Mouse (Mus musculus): ENCODE data around the gene 6030498E09Rik. TPM values are rescaled to one million over a fixed set of nuclear protein-coding genes. Genes with fewer than 3 reads are reported as not detected.

6030498E09Rik gene
- total RNA-seq (2014; rRNA removed) (not detected in 2 replicates), polyA plus RNA-seq (2012; rRNA removed) (not detected in 2 replicates)

DNA sequence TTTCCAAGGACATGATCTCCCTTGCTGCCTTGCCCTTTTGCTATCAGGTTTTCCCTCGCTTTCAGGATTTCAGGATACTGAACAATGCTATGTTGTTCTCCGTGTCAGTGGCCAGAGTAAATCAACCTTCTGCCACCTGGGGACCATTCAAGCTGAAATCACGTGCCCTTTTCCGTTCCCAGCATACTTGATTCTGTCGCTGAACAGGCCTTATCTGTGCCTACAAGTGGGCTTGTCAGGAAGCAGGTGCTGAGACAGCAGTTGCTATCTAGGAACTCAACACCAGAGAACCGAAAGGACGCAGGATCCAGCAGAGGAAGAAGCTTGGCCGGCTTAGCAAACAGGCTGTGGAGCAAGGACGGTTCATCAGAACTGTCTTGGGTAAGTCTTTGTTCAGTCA lies at the start of gene 6030498E09Rik:
Gene 6030498E09Rik (plus strand): TSS at position 194 of the 400 bp plus-strand sequence.
- Histone ChIP-seq H3K27me3 (ENCODE audit: control insufficient read depth, insufficient read depth, low read length) (no peaks in the 10 kb centered on the region), H3K36me3 (ENCODE audit: control insufficient read depth, insufficient read depth, low read length) (no peaks in the 10 kb centered on the region), H3K4me3 (ENCODE audit: insufficient read depth, low read depth, low read length) (no peak within 1 kb of the TSS; the same call in 1 of the 2 replicates), H3K27ac (replicated peaks; ENCODE audit: insufficient read depth, low read depth, low read length) (no peak within 1 kb of the TSS), H3K9ac (ENCODE audit: low read depth, low read length) (no peak within 1 kb of the TSS), H3K4me1 (ENCODE audit: control insufficient read depth, insufficient read depth, low read length) (no peaks in the 10 kb centered on the region), H3K79me2 (ENCODE audit: control insufficient read depth, insufficient read depth, low read length) (no peaks in the 10 kb centered on the region)
- no peak for DNase-seq (ENCODE audit: extremely low read depth, low read depth, low spot score)
- TF ChIP-seq CTCF (IDR thresholded peaks at IDR 0.05; ENCODE audit: low read depth, low read length) (no peak), POLR2A (IDR thresholded peaks at IDR 0.05; ENCODE audit: extremely low read depth, insufficient read depth, low read length) (no peak)
- 22% methylated on average over 9 of the region's 9 CpGs for WGBS

- WGBS: 60% methylated on average over 5 of the region's 5 CpGs
- H3K79me2 ChIP-seq (ENCODE audit: control insufficient read depth, insufficient read depth, low read length): no peaks in the 10 kb centered on the region
Measured at GRCm38 (mm10) chrX:38730081-38730480, 42.4 kb upstream of the 6030498E09Rik start.

DNA sequence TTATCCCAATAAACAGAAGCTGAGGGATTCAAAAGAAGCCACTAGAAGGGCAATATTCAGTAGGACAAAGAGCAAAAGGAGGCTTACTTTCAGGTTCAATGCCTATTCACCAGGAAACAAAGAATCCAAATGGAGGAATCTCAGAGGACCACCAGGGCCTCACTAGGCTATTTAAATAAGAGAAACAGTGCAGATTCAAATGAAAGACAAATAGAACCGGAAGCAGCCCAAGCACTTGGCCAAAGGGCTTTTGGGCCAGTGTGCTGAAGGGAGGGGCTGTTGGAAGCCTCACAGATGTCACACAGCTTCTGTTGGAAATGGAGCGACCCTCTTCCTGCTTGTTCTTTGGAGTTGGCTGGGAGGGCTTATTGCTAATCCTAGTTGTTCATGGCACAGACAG lies 41.8 kb upstream of the 6030498E09Rik start:
- no peak for TF ChIP-seq CTCF (IDR thresholded peaks at IDR 0.05; ENCODE audit: low read depth, low read length)
- TF ChIP-seq POLR2A (IDR thresholded peaks at IDR 0.05; ENCODE audit: extremely low read depth, insufficient read depth, low read length): no peak
- H3K4me1 ChIP-seq (ENCODE audit: control insufficient read depth, insufficient read depth, low read length): no peaks in the 10 kb centered on the region
- H3K36me3 ChIP-seq (ENCODE audit: control insufficient read depth, insufficient read depth, low read length): no peaks in the 10 kb centered on the region
- H3K27ac ChIP-seq (replicated peaks; ENCODE audit: insufficient read depth, low read depth, low read length): no peak overlapping the region
- WGBS: 60% methylated on average over 2 of the region's 2 CpGs
- H3K79me2 ChIP-seq (ENCODE audit: control insufficient read depth, insufficient read depth, low read length): no peaks in the 10 kb centered on the region
- no peak for DNase-seq (ENCODE audit: extremely low read depth, low read depth, low spot score)
- H3K4me3 ChIP-seq (ENCODE audit: insufficient read depth, low read depth, low read length): no peak overlapping the region
- no peaks in the 10 kb centered on the region for H3K27me3 ChIP-seq (ENCODE audit: control insufficient read depth, insufficient read depth, low read length)
- H3K9ac ChIP-seq (ENCODE audit: low read depth, low read length): no peak overlapping the region

More at GRCm38 (mm10) chrX:38730081-38730480, 42.4 kb upstream of the 6030498E09Rik start:
- Histone ChIP-seq H3K27me3 (ENCODE audit: control insufficient read depth, insufficient read depth, low read length) (no peaks in the 10 kb centered on the region), H3K27ac (replicated peaks; ENCODE audit: insufficient read depth, low read depth, low read length) (no peak overlapping the region), H3K9ac (ENCODE audit: low read depth, low read length) (no peak overlapping the region), H3K36me3 (ENCODE audit: control insufficient read depth, insufficient read depth, low read length) (no peaks in the 10 kb centered on the region), H3K4me1 (ENCODE audit: control insufficient read depth, insufficient read depth, low read length) (no peaks in the 10 kb centered on the region), H3K4me3 (ENCODE audit: insufficient read depth, low read depth, low read length) (no peak overlapping the region)
- DNase-seq (ENCODE audit: extremely low read depth, low read depth, low spot score): no peak
- TF ChIP-seq POLR2A (IDR thresholded peaks at IDR 0.05; ENCODE audit: extremely low read depth, insufficient read depth, low read length): no peak
- TF ChIP-seq CTCF (IDR thresholded peaks at IDR 0.05; ENCODE audit: low read depth, low read length): no peak

DNA sequence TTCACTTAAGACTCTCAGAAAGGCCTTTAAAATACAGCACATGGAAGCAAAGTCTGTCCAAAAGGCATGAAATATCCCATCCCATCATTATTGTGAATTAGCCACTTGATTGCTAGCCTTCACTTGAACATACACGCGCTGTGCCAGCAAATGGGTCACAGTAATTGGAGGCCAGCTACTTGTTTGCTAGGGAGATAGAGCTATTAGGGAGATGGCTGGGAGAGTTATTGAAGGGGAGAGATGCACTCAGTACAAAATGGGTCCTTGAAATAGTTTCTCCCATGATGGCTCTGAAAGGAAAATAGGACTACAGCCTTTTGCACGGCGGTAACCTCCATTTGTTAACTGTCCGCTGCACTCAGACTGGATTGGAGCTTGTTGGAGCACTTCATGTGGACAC lies 38.8 kb upstream of the 6030498E09Rik start:
- no peaks in the 10 kb centered on the region for H3K4me1 ChIP-seq (ENCODE audit: control insufficient read depth, insufficient read depth, low read length)
- H3K27ac ChIP-seq (replicated peaks; ENCODE audit: insufficient read depth, low read depth, low read length): no peak overlapping the region
- no peaks in the 10 kb centered on the region for H3K27me3 ChIP-seq (ENCODE audit: control insufficient read depth, insufficient read depth, low read length)
- no peak for DNase-seq (ENCODE audit: extremely low read depth, low read depth, low spot score)
- no peaks in the 10 kb centered on the region for H3K36me3 ChIP-seq (ENCODE audit: control insufficient read depth, insufficient read depth, low read length)
- H3K9ac ChIP-seq (ENCODE audit: low read depth, low read length): no peak overlapping the region
- no peaks in the 10 kb centered on the region for H3K79me2 ChIP-seq (ENCODE audit: control insufficient read depth, insufficient read depth, low read length)
- TF ChIP-seq POLR2A (IDR thresholded peaks at IDR 0.05; ENCODE audit: extremely low read depth, insufficient read depth, low read length) (no peak), CTCF (IDR thresholded peaks at IDR 0.05; ENCODE audit: low read depth, low read length) (no peak)
- H3K4me3 ChIP-seq (ENCODE audit: insufficient read depth, low read depth, low read length): no peak overlapping the region
- 97% methylated on average over 5 of the region's 5 CpGs for WGBS

DNA sequence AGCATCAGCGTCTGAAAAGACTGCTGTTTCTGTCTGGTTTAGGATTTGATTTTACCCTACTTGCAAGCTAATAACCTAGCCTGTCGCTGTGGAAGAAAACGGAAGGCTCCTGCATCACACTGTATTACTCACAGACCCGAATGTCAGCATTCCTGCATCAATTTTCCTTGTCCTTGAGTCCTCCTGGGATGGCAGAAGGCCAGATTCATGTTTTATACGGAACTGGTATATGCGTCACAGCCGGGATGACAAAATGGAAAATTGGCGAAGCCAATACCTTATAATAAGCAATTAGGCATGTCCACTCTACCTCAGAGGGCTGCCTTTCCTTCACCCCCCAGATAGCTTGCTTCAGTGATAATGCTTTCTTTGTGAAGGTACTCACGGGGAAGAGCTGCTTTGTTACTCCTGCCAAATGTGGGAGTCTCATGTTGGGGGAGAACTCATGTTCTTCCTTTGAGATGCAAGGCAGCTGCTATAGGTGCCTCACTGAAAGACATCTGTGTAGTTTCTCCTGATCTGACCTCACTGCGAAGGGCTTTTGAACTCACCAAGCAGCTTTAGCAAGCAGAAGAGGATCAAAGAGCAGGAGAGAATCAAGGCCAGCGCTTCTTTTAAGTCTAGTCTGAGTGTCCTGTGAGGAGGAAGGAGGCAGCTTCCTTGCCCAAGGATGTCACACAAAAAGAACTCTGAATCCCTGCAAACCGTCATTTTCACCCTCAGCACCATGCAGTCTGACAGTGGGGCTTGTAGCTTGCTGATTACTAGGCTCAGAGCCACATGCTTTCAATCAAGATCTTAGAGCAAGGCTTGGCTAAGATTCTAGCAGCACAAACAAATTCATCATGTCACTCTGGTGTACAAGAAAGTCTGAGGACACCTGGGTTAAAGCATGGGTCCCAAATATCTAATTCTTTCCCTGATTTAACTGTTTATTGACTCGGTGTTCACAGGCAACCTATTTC lies 37.3 kb upstream of the 6030498E09Rik start:
- TF ChIP-seq POLR2A (IDR thresholded peaks at IDR 0.05; ENCODE audit: extremely low read depth, insufficient read depth, low read length): no peak
- no peak for TF ChIP-seq CTCF (IDR thresholded peaks at IDR 0.05; ENCODE audit: low read depth, low read length)
- WGBS: 69% methylated on average over 13 of the region's 13 CpGs
- H3K9ac ChIP-seq (ENCODE audit: low read depth, low read length): no peak overlapping the region
- no peak for DNase-seq (ENCODE audit: extremely low read depth, low read depth, low spot score)
- H3K36me3 ChIP-seq (ENCODE audit: control insufficient read depth, insufficient read depth, low read length): no peaks in the 10 kb centered on the region
- no peaks in the 10 kb centered on the region for H3K79me2 ChIP-seq (ENCODE audit: control insufficient read depth, insufficient read depth, low read length)
- H3K4me3 ChIP-seq (ENCODE audit: insufficient read depth, low read depth, low read length): no peak overlapping the region
- H3K27ac ChIP-seq (replicated peaks; ENCODE audit: insufficient read depth, low read depth, low read length): no peak overlapping the region
- H3K4me1 ChIP-seq (ENCODE audit: control insufficient read depth, insufficient read depth, low read length): no peaks in the 10 kb centered on the region
- no peaks in the 10 kb centered on the region for H3K27me3 ChIP-seq (ENCODE audit: control insufficient read depth, insufficient read depth, low read length)

DNA sequence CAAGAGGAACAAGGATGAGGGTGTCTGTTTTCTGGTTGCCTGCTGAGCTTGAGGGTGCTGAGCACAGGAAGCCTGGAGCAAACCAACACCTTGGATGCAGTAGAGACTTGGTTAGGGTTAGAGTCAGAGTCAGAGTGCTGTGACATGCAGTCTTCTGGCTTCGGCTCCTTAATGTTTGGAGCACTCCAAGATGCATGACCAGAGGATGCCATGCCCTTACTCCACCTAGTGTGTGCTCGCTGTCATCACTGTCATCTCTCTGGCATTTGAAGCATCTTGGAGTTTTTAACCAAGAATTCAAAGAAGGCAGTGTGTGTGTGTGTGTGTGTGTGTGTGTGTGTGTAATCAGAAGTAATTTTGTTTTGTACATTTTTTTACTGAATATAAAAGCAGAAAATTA lies 1.0 kb upstream of the 6030498E09Rik start:
- WGBS: 73% methylated on average over 2 of the region's 2 CpGs
- TF ChIP-seq CTCF (IDR thresholded peaks at IDR 0.05; ENCODE audit: low read depth, low read length): no peak
- TF ChIP-seq POLR2A (IDR thresholded peaks at IDR 0.05; ENCODE audit: extremely low read depth, insufficient read depth, low read length): no peak
- Histone ChIP-seq H3K79me2 (ENCODE audit: control insufficient read depth, insufficient read depth, low read length) (no peaks in the 10 kb centered on the region), H3K4me1 (ENCODE audit: control insufficient read depth, insufficient read depth, low read length) (no peaks in the 10 kb centered on the region), H3K9ac (ENCODE audit: low read depth, low read length) (no peak overlapping the region), H3K27ac (replicated peaks; ENCODE audit: insufficient read depth, low read depth, low read length) (no peak overlapping the region), H3K27me3 (ENCODE audit: control insufficient read depth, insufficient read depth, low read length) (no peaks in the 10 kb centered on the region), H3K4me3 (ENCODE audit: insufficient read depth, low read depth, low read length) (no peak overlapping the region), H3K36me3 (ENCODE audit: control insufficient read depth, insufficient read depth, low read length) (no peaks in the 10 kb centered on the region)
- DNase-seq (ENCODE audit: extremely low read depth, low read depth, low spot score): no peak
